Mouse (Mus musculus): ENCODE results near the gene Ptn.
"Not testable (repeated sequence)": the region's sequence is repeated elsewhere in the genome, so short reads cannot be mapped to it uniquely, and the experiment has no call there.

Gene Ptn

DNA sequence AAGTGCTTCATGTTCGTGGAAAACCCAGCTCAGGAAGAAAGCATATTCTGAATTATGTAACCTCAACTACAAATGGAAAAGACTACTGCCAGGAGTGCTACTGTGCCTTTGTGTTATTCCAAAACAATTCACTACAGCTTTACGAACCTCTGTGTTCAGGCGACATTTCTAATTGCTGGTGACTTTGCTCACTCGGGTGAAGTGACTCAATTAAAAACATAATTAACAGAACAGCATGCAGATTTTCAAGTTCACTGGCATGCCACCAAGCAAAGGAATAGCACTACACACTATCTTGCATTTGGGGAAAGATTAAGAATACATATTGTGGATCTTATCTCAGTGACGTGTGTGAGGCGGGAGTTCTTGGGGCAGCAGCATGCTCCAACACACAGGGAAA lies 57.1 kb downstream of the Ptn start:
- DNase-seq: no peak

GRCm38 (mm10) chr6:36739811-36740210 lies 70.2 kb downstream of the Ptn start:
- DNase-seq: no peak

GRCm38 (mm10) chr6:36736763-36737162 lies 73.3 kb downstream of the Ptn start:
- DNase-seq: no peak

DNA sequence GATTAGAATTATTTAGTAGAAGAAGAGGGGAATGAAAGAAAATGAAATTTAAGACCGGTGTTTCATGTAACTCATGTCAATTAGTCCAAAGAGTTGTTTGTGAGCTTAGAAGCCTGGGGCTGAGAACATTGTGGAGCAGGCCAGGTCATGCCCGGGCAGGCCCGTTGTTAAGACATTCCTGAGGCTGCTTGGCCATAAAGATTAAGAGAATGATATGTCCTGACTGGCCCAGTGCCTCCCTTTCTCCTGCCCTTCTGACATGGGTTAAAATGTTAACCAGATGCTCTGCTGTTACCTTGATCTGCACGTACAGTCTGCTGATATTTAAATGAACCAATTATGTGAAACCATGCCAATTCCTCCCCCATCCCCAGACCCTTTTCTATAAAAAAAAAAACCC lies 74.4 kb downstream of the Ptn start:
- peak in 1 of 2 experiments; percentile 40 for DNase-seq

DNA sequence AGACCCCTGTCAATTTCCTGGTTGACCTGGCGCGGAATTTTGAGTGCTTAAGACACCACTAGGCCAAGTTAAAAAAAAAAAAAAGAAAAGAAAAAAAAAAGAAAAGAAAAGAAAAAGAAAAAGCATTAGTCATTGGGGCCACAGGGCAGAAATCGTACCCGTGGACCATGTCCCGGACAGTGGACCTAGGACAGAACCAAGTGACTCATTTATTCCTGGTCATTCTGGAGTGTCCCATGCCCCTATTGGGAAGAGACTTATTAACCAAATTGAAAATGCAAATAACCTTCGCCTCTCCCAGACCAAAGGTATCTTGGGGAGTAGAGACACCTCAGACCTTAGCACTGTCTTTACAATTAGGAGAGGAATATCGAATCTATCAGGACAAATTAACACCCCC lies 80.2 kb downstream of the Ptn start:
- DNase-seq: not testable (repeated sequence)

DNA sequence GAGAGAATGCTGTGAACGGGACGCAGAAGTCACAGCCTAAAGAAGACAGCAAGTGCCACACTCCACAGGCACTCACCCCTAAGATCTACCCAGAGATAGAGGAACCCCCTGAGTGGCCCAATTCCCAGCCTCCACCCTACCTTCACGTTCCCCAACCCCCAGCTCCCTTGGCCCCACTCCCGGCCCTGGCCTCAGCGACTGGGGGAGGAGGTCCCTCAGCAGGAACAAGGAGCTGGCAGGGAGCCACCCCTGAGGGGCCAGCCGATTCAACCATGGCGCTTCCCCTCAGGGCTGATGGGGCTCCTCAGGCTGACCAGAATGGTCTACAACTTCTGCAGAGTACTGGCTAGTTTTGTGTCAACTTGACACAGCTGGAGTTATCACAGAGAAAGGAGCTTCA lies 81.9 kb downstream of the Ptn start:
- no peak for DNase-seq

DNA sequence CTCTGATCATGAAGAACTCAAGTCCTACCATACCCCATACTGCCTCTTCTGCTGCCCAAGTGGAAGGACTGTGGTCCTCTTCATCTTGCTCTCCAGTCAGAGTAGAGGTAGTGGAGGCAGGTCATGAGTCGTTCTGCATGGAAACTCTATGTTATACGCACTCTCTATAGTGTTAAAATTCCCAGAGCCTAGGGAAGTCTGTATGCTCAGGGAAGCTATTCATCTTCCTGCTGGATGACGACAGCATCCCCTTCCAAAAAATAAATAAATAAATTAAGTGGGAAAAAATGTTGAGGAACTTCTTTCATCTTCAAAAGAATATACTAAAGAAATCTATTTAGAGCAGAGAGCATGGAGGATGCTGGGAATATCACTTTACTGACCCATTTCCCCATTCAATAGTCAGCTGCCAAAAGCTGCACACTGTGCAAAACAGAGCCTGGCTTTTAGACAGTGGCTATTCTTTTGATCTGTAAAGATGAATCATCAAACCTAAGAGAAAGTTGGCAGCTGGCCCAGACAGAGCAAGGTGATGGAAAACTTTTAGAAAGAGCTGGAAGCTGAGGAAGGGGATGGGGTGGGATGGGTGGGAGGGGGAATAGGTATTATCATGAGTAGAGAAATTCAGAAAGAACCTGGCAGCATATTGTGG lies 84.4 kb downstream of the Ptn start:
- peak in 1 of 2 experiments; percentile 16 for DNase-seq

GRCm38 (mm10) chr6:36722769-36723549 lies 87.1 kb downstream of the Ptn start:
- DNase-seq: no peak

- DNase-seq: no peak
Observed at GRCm38 (mm10) chr6:36713329-36713728, 96.7 kb downstream of the Ptn start.

DNA sequence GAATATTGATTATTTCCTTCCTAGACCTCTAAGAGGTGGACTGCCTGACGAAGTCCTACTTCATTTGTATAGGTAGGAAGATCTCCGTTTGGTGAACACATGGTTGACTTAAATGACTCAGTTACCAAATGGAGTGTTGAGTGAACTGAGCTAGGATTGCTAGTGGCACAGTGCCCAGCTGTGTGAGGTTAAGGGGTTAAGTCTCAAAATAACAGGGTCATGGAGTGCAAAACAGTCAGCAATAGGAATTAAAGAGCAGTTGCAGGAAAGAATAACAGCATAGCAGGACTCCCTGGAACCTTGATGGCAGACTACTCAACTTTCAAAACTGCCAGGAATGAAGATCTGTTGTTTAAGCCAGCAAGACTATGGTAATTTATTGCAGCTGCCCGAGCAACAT lies 114.5 kb downstream of the Ptn start:
- DNase-seq: no peak

- DNase-seq: peak; percentile 46 to 56
Observed at GRCm38 (mm10) chr6:36691497-36691896, 118.5 kb downstream of the Ptn start.

DNA sequence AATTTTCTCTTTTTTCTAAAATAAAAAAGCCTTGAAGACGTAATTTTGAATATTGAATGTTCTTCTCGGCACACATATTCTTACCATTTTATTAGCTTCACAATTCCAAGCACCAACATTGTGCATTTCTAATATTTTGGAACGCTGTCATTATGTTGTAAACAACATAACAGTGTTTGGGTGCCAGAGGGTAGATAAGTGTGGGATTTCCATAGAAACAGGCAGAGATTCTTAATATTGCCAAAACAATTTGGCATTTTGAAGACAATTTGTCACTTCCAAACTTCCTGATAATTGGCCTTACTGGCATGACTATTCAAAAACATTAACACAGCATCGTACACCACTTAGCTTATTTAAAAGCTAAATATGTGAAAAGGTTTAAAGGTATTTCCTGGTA lies 119.1 kb downstream of the Ptn start:
- DNase-seq: no peak

- DNase-seq: peak; percentile 51 to 56
Observed at GRCm38 (mm10) chr6:36676710-36677691, 133.0 kb downstream of the Ptn start.

- DNase-seq: no peak
Observed at GRCm38 (mm10) chr6:36672399-36673221, 137.4 kb downstream of the Ptn start.

DNA sequence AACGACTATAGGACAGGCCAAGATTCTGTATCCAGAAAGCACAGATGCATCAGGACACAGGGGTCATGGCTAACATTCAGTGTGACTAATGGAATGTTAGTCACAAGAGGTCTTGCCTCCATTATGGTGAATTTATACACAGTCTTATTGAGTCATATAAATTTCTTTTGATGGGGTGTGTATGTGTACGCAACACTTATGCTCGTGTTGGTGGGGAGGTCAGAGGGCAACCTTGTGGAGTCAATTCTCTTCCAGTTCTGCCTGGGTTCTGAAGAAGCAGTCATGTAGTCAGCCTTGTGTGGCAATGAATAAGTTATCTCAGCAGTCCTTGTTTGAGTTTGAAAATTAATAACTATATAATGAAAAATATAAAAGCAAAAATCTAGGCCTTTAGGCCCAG lies 138.7 kb downstream of the Ptn start:
- DNase-seq: no peak

Data from kidney, postnatal 25 days (tissue).